Mouse (Mus musculus) kidney, embryonic 14.5 days (tissue): ENCODE measurements around the gene Lcn5. TPM values are rescaled to one million over a fixed set of nuclear protein-coding genes. Genes with fewer than 3 reads are reported as not detected.

Experiments
- polyA plus RNA-seq: library from polyadenylated mRNA; unstranded; fragments of >200 nt; fragmentation: Nextera tagmentation; extraction: Ambion mirVana; gene quantifications from 2 replicates; pipeline ENCODE4 v1.2.1, GENCODE M21; 2014

Lcn5 gene
- polyA plus RNA-seq, 1 experiment from 2014 or later, result not detected

Other genes with a start within 250 kb of the Lcn5 start
- gene Fut7, start 234.7 kb upstream of the Lcn5 start, polyA plus RNA-seq, result not detected in 2 replicates
- gene Abca2, start 229.2 kb upstream of the Lcn5 start, polyA plus RNA-seq, result 8.1 and 11.2 TPM in 2 replicates
- gene Clic3, start 201.1 kb upstream of the Lcn5 start, polyA plus RNA-seq, result 0.57 and 1.2 TPM in 2 replicates
- 23.5 and 23.9 TPM in 2 replicates for gene Paxx, start 196.9 kb upstream of the Lcn5 start, polyA plus RNA-seq
- 1.1 and 1.5 TPM in 2 replicates for gene Ptgds, start 187.9 kb upstream of the Lcn5 start, polyA plus RNA-seq
- gene Lcn12, start 164.0 kb upstream of the Lcn5 start, polyA plus RNA-seq, result not detected in 2 replicates
- gene Fbxw5, start 157.2 kb upstream of the Lcn5 start, polyA plus RNA-seq, result 58.1 and 87.6 TPM in 2 replicates
- gene C8g, start 156.2 kb upstream of the Lcn5 start, polyA plus RNA-seq, result 7.9 and 9.8 TPM in 2 replicates
- gene Traf2, start 111.0 kb upstream of the Lcn5 start, polyA plus RNA-seq, result 30.2 and 34.0 TPM in 2 replicates
- gene Edf1, start 100.1 kb upstream of the Lcn5 start, polyA plus RNA-seq, result 314 and 436 TPM in 2 replicates
- gene Mamdc4, start 83.1 kb upstream of the Lcn5 start, polyA plus RNA-seq, result 3.3 and 7.5 TPM in 2 replicates
- gene Phpt1, start 82.7 kb upstream of the Lcn5 start, polyA plus RNA-seq, result 229 and 294 TPM in 2 replicates
- 0.07 and 0.18 TPM in 2 replicates for gene Ajm1, start 76.2 kb upstream of the Lcn5 start, polyA plus RNA-seq
- gene Rabl6, start 49.4 kb upstream of the Lcn5 start, polyA plus RNA-seq, result 59.6 and 81.1 TPM in 2 replicates
- gene Ccdc183, start 40.3 kb upstream of the Lcn5 start, polyA plus RNA-seq, result 0.23 and 0.29 TPM in 2 replicates
- gene Tmem141, start 35.9 kb upstream of the Lcn5 start, polyA plus RNA-seq, result 24.3 and 35.0 TPM in 2 replicates
- gene Fcna, start 29.9 kb upstream of the Lcn5 start, polyA plus RNA-seq, result 1.6 and 1.9 TPM in 2 replicates
- gene Lcn8, start 4.8 kb upstream of the Lcn5 start, polyA plus RNA-seq, result not detected in 2 replicates
- not detected in 2 replicates for gene Lcn6, start 18.8 kb downstream of the Lcn5 start, polyA plus RNA-seq
- not detected in 2 replicates for gene Lcn10, start 24.8 kb downstream of the Lcn5 start, polyA plus RNA-seq
- not detected in 2 replicates for gene Obp2a, start 42.1 kb downstream of the Lcn5 start, polyA plus RNA-seq
- gene Bmyc, start 48.8 kb downstream of the Lcn5 start, polyA plus RNA-seq, result 83.2 and 93.7 TPM in 2 replicates
- not detected in 2 replicates for gene Obp2b, start 79.1 kb downstream of the Lcn5 start, polyA plus RNA-seq
- 0.45 TPM in 1 of 2 replicates, not detected in the other for gene Lcn3, start 107.6 kb downstream of the Lcn5 start, polyA plus RNA-seq
- not detected in 2 replicates for gene Lcn11, start 119.1 kb downstream of the Lcn5 start, polyA plus RNA-seq
- gene Gm13539, start 124.3 kb downstream of the Lcn5 start, polyA plus RNA-seq, result not detected in 2 replicates
- gene Glt6d1, start 157.9 kb downstream of the Lcn5 start, polyA plus RNA-seq, result not detected in 2 replicates
- not detected in 2 replicates for gene Lcn9, start 165.2 kb downstream of the Lcn5 start, polyA plus RNA-seq
- gene Sohlh1, start 189.3 kb downstream of the Lcn5 start, polyA plus RNA-seq, result not detected in 2 replicates
- gene Kcnt1, start 205.8 kb downstream of the Lcn5 start, polyA plus RNA-seq, result 0.07 and 0.67 TPM in 2 replicates